In the genomic region with DNA sequence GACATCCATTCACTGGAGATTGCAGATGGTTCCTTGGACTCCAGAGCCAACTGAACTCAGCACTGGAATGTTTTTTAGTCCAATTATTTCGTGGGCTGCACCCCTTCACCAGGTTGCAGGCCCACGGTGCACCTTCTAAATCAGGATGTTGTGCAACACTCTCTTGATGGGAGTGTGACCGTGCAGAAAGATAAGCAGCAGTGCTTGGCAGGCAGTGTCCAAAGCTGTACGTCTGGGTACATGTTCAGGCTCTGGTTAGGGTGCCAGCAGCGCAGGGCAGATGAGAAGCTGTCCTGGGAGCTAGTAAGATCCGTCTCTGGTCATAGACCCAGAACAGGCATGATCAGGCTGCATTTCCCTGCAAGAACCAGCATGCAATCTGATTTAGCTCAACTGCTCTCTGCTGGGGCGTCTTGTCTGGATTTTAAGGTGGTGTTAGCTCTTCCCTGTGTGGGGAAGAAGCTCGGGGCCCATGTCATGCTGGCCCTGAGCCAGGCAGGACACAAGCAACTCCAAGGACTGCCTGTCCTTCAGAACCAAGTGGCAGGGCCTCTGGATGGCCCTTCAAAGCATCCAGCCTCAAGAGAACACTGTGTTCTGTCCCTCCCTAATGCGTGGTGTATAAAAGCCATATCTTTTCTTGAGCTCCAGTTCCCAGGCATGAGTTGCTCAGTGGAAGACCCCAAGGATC, we compare ENCODE assay signal across 14 mouse cellular contexts. TPM values are rescaled to one million over a fixed set of nuclear protein-coding genes. Genes with fewer than 3 reads are reported as not detected.
A peak's percentile ranks its signal among the peaks of the same experiment; 100 is the strongest.
DNase-seq lines count a peak whose midpoint lies in the region; ATAC-seq and TF ChIP-seq lines count a peak whose summit lies in the region.
"Had no signal": no experiment of that assay in that cellular context is flagged by ENCODE, and none has a peak within 500 bp of the region (broad histone marks: within the 10 kb centered on the region; RNA-seq: fewer than 3 reads in every experiment).

No protein-coding gene starts in this region.

- peaks cover 8% of the 10 kb centered on the region for H3K4me1 ChIP-seq in liver, postnatal 0 days (ENCODE audit: insufficient read depth)
- H3K4me1 ChIP-seq in liver, embryonic 11.5 days (replicated peaks; ENCODE audit: control insufficient read depth, insufficient read depth, low read length) = peaks cover 4% of the 10 kb centered on the region; the same call in 1 of the 2 replicates
- H3K4me1 ChIP-seq in heart, embryonic 14.5 days (ENCODE audit: control insufficient read depth in 2 of 2, insufficient read depth in 2 of 2, low read length in 2 of 2) = peaks cover 11 to 12% of the 10 kb centered on the region in 2 experiments
- peaks cover 5% of the 10 kb centered on the region for H3K4me1 ChIP-seq in testis, adult 2 months (ENCODE audit: control insufficient read depth, insufficient read depth, low read length)
- H3K4me1 ChIP-seq: midbrain, embryonic 10.5 days had no signal

- H3K9me3 ChIP-seq in liver, postnatal 0 days (ENCODE audit: low read length) = no peaks in the 10 kb centered on the region
- no peaks in the 10 kb centered on the region for H3K9me3 ChIP-seq in liver, embryonic 11.5 days (ENCODE audit: control insufficient read depth, low read length)
- no peaks in the 10 kb centered on the region for H3K9me3 ChIP-seq in heart, embryonic 14.5 days (ENCODE audit: control insufficient read depth, low read length)
- H3K9me3 ChIP-seq: liver, embryonic 13.5 days; midbrain, embryonic 10.5 days had no signal

- no peak for TF ChIP-seq POLR2A in testis, adult 2 months (IDR thresholded peaks at IDR 0.05; ENCODE audit: control insufficient read depth, low read depth, low read length)

- ATAC-seq in liver, postnatal 0 days = no peak
- no peak for ATAC-seq in liver, embryonic 11.5 days (replicated peaks; ENCODE audit: low FRiP score)
- ATAC-seq in heart, embryonic 14.5 days (ENCODE audit: insufficient number of reproducible peaks, insufficient read depth, low FRiP score, low read depth) = peak; percentile 44; the same call in 1 of the 2 replicates
- ATAC-seq: inflammation-experienced regulatory T-cells, adult 6 months had no signal

- intact Hi-C loops in gastrocnemius, adult 2 months (cut with DNase I) = no loop called here

- no peak overlapping the region for H3K4me3 ChIP-seq in liver, postnatal 0 days (ENCODE audit: low read depth, low read length)
- H3K4me3 ChIP-seq in liver, embryonic 11.5 days (ENCODE audit: low read depth, low read length) = no peak overlapping the region
- H3K4me3 ChIP-seq in heart, embryonic 14.5 days (ENCODE audit: control insufficient read depth in 1 of 2, insufficient read depth in 1 of 2, low read depth in 1 of 2, low read length in 2 of 2) = no peak overlapping the region
- no peak overlapping the region for H3K4me3 ChIP-seq in testis, adult 2 months (ENCODE audit: control insufficient read depth, low read depth, low read length)
- no peak overlapping the region for H3K4me3 ChIP-seq in gastrocnemius, adult 2 months
- H3K4me3 ChIP-seq: left cerebral cortex, adult 2 months; liver, embryonic 13.5 days; midbrain, embryonic 10.5 days had no signal

- 46% methylated on average over 9 of the region's 9 CpGs for WGBS in liver, postnatal 0 days (ENCODE audit: insufficient replicate concordance)
- WGBS in liver, embryonic 11.5 days = 61% methylated on average over 9 of the region's 9 CpGs
- 26% methylated on average over 9 of the region's 9 CpGs for WGBS in heart, embryonic 14.5 days

- peak overlapping the region; percentile 16; the same call in 1 of the 2 replicates for H3K9ac ChIP-seq in liver, postnatal 0 days (replicated peaks)
- no peak overlapping the region for H3K9ac ChIP-seq in liver, embryonic 11.5 days (ENCODE audit: low read depth, low read length)
- peak overlapping the region; percentile 41; the same call in 1 of the 2 replicates for H3K9ac ChIP-seq in heart, embryonic 14.5 days (ENCODE audit: low read length)
- H3K9ac ChIP-seq: liver, embryonic 13.5 days had no signal

- H3K4me2 ChIP-seq in liver, postnatal 0 days (ENCODE audit: low read depth, low read length) = no peak overlapping the region
- no peak overlapping the region for H3K4me2 ChIP-seq in liver, embryonic 11.5 days
- peak overlapping the region; percentile 29; the same call in 1 of the 2 replicates for H3K4me2 ChIP-seq in heart, embryonic 14.5 days (ENCODE audit: low read length)
- H3K4me2 ChIP-seq: liver, embryonic 13.5 days had no signal

- no peak for DNase-seq in liver, postnatal 0 days
- no peak for DNase-seq in liver, embryonic 11.5 days (ENCODE audit: low spot score)
- peak; percentile 62 for DNase-seq in adrenal gland, postnatal 25 days
- no peak for DNase-seq in gastrocnemius, adult 8-10 months (ENCODE audit: low spot score in 2 of 2)
- no peak for DNase-seq in gastrocnemius, adult 2 months
- DNase-seq: kidney, postnatal 36 days; liver, embryonic 13.5 days; thymus, postnatal 4 days had no signal

- peaks cover 78% of the 10 kb centered on the region for H3K36me3 ChIP-seq in liver, postnatal 0 days (replicated peaks; ENCODE audit: insufficient read depth, low read length)
- peaks cover 51% of the 10 kb centered on the region for H3K36me3 ChIP-seq in liver, embryonic 11.5 days (ENCODE audit: control insufficient read depth, insufficient read depth, low read length)
- H3K36me3 ChIP-seq in heart, embryonic 14.5 days (ENCODE audit: control insufficient read depth, insufficient read depth, low read length) = peaks cover 83% of the 10 kb centered on the region
- H3K36me3 ChIP-seq in testis, adult 2 months (ENCODE audit: control insufficient read depth, insufficient read depth, low read length) = no peaks in the 10 kb centered on the region

- TF ChIP-seq CTCF in liver, postnatal 0 days (IDR thresholded peaks at IDR 0.05; ENCODE audit: low read depth) = no peak
- no peak for TF ChIP-seq CTCF in testis, adult 2 months (IDR thresholded peaks at IDR 0.05; ENCODE audit: control insufficient read depth, insufficient read depth, insufficient replicate concordance, low read depth, low read length)
- TF ChIP-seq CTCF in gastrocnemius, adult 2 months (IDR thresholded peaks at IDR 0.05) = no peak

- no peak for TF ChIP-seq EP300 in liver, postnatal 0 days (IDR thresholded peaks at IDR 0.05; ENCODE audit: low read depth)

- no peaks in the 10 kb centered on the region for H3K27me3 ChIP-seq in liver, postnatal 0 days (ENCODE audit: insufficient read depth, low read length)
- H3K27me3 ChIP-seq in liver, embryonic 11.5 days (replicated peaks; ENCODE audit: control insufficient read depth, insufficient read depth, low read length) = no peaks in the 10 kb centered on the region
- no peaks in the 10 kb centered on the region for H3K27me3 ChIP-seq in heart, embryonic 14.5 days (ENCODE audit: control insufficient read depth, insufficient read depth, low read length)
- no peaks in the 10 kb centered on the region for H3K27me3 ChIP-seq in testis, adult 2 months (ENCODE audit: control insufficient read depth, insufficient read depth, low read length)
- H3K27me3 ChIP-seq: CH12.LX; liver, embryonic 13.5 days had no signal

- H3K27ac ChIP-seq in liver, postnatal 0 days (ENCODE audit: low read depth) = no peak overlapping the region
- no peak overlapping the region; the same call in 1 of the 2 replicates for H3K27ac ChIP-seq in liver, embryonic 11.5 days (ENCODE audit: low read depth, low read length)
- H3K27ac ChIP-seq in heart, embryonic 14.5 days (replicated peaks in 1 of 2; ENCODE audit: control insufficient read depth in 1 of 2, insufficient read depth in 1 of 2, low read depth in 2 of 2, low read length in 2 of 2) = peak overlapping the region; percentile 20 to 75
- peak overlapping the region; percentile 92 for H3K27ac ChIP-seq in testis, adult 2 months (ENCODE audit: control insufficient read depth, insufficient read depth, low read depth, low read length)
- H3K27ac ChIP-seq in gastrocnemius, adult 2 months = no peak overlapping the region
- H3K27ac ChIP-seq: left cerebral cortex, adult 2 months; liver, embryonic 13.5 days; midbrain, embryonic 10.5 days had no signal

RNA-seq across cellular contexts. Expression of a gene that starts 16.2 kb away (rescaled TPM):
- 8.9 and 9.1 TPM in 2 replicates for polyA plus RNA-seq in liver, postnatal 0 days (2015; fragmentation: Nextera tagmentation; extraction: Ambion mirVana)
- 30.1 and 34.0 TPM in 2 replicates for polyA plus RNA-seq in liver, embryonic 11.5 days (2014; fragmentation: Nextera tagmentation; extraction: Ambion mirVana)
- total RNA-seq in adrenal gland, postnatal 25 days (2021) = 117 and 129 TPM in 2 replicates
- 27.4 and 28.7 TPM in 2 replicates for polyA plus RNA-seq in heart, embryonic 14.5 days (2014; fragmentation: Nextera tagmentation; extraction: Ambion mirVana)
- 10.9 and 12.5 TPM in 2 replicates for polyA plus RNA-seq in testis, adult 2 months (2012; rRNA removed)
- 10 to 100 TPM; 22.3 to 28.2 (median 23.1) TPM for total RNA-seq in gastrocnemius, adult 8-10 months (2022)
- total RNA-seq in gastrocnemius, adult 2 months (2021) = 10 to 100 TPM; 25.3 to 28.6 TPM

RNA-seq across cellular contexts. Expression of a gene that starts 26.8 kb away (rescaled TPM):
- polyA plus RNA-seq in liver, postnatal 0 days (2015; fragmentation: Nextera tagmentation; extraction: Ambion mirVana) = 5.0 and 5.1 TPM in 2 replicates
- 13.9 and 18.7 TPM in 2 replicates for polyA plus RNA-seq in liver, embryonic 11.5 days (2014; fragmentation: Nextera tagmentation; extraction: Ambion mirVana)
- total RNA-seq in adrenal gland, postnatal 25 days (2021) = 10.5 and 15.0 TPM in 2 replicates
- polyA plus RNA-seq in heart, embryonic 14.5 days (2014; fragmentation: Nextera tagmentation; extraction: Ambion mirVana) = 10.9 and 13.1 TPM in 2 replicates
- polyA plus RNA-seq in testis, adult 2 months (2012; rRNA removed) = 30.4 and 39.1 TPM in 2 replicates
- 1 to 10 TPM; 2.4 to 2.9 (median 2.6) TPM for total RNA-seq in gastrocnemius, adult 8-10 months (2022)
- total RNA-seq in gastrocnemius, adult 2 months (2021) = 1 to 10 TPM; 2.4 to 3.1 TPM

Comparison
In these comparisons a context has a peak if more than half of its experiments do, and no peak if none do; other contexts are left out.
1. H3K27ac ChIP-seq: peak in heart, embryonic 14.5 days (2 of 2) and testis, adult 2 months (single experiment); none in liver, postnatal 0 days (single experiment), liver, embryonic 11.5 days (single experiment) and gastrocnemius, adult 2 months (single experiment).